Mouse (Mus musculus): Measurements from ENCODE around the gene Ostm1. TPM values are rescaled to one million over a fixed set of nuclear protein-coding genes. Genes with fewer than 3 reads are reported as not detected.

Ostm1 gene
- total RNA-seq (2021): 10 to 100 TPM; 53.0 to 54.7 TPM
- long read RNA-seq, experiment 1, transcript Ostm1-201 (6 exons, 3,006 nt): major isoform, 75 of 79 reads
- long read RNA-seq, experiment 1, partial matches to known transcripts: 0 of 79 reads
- long read RNA-seq, experiment 1, other reads (novel, unspliced or antisense): 3 of 79 reads
- long read RNA-seq, experiment 2, full-length matches to known transcripts: 86 of 92 reads
- long read RNA-seq, experiment 2, partial matches to known transcripts: 1 of 92 reads
- long read RNA-seq, experiment 2, other reads (novel, unspliced or antisense): 5 of 92 reads

DNA sequence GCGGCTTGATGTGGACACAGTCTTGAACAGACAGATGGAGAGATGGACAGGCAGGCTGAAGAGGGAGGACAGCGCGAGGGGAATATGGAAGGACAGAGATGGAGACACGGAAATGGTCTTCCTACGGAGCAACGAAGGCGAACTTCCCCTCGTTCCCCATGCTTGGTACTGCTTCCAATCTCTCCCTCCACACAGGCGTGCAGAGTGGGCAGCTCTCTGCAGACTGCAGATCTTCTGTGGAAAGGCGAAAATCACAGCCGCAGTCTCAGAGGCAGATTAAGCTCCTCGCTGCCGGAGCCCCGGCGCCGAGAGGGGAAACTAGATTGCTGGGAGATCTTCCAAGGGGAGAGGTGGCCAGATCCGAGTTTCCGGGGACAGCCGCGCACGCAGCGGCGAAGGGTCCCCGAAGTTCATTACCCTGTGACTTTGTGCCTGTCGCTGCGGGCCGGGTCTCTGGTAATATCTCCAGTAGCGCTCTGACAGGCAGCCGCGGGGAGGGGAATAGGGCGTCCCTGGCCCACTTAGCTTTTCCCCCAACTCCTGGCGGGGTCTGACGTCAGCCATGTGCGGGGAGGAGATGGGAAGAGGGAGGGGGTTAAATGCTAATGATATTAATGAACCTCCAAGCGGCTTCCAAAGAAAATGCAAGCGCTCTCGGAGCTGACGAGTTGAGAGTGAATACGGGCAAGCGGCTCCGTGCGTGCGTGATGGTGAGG is at the start of gene Ostm1, which contains the start of gene Nr2e1:
TSS of gene Ostm1 (plus strand) at position 666 of the 716 bp plus-strand sequence.
TSS of gene Nr2e1 (minus strand) at position 476 of the 716 bp plus-strand sequence.
- H3K27ac ChIP-seq: peak within 1 kb of the TSS; percentile 85

DNA sequence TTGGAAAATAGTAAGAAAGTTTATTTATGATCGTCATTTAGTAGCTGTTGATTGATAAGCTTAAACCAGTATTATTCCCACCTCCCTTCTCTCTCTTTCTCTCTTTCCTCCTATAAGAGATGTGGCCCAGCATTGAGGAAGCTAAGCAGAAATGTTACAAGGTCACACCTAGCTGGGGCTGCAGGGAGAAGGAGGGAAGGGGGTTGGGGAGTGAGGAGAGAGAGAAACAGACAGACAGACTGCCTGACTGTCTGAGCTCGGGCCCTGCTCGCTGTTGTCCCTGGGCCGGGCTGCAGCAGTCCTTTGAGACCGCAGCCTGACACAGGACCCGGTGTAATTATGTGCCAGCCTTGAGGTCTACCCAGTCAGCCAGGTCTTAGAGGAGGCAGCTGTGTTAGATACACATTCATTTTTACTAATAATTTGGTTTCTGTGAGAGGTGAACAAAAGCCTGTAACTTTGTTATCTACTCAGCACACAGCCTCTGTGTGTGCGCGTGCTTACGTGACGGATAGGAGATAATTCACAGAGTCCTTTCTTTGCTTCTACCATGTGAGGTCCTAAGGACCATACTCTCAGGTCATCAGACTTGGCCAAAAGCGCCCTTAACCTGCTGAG is 49.7 kb upstream of the Ostm1 start:
- H3K27ac ChIP-seq: no peak overlapping the region

More for the DNA sequence above, at the start of gene Ostm1, which contains the start of gene Nr2e1:
- TF ChIP-seq CTCF (conservative IDR thresholded peaks at IDR 0.05): peak; percentile 45
- peak within 1 kb of the TSS; percentile 55 for H3K4me3 ChIP-seq
- DNase-seq (ENCODE audit: low spot score in 2 of 2): peak; percentile 45 to 74

DNA sequence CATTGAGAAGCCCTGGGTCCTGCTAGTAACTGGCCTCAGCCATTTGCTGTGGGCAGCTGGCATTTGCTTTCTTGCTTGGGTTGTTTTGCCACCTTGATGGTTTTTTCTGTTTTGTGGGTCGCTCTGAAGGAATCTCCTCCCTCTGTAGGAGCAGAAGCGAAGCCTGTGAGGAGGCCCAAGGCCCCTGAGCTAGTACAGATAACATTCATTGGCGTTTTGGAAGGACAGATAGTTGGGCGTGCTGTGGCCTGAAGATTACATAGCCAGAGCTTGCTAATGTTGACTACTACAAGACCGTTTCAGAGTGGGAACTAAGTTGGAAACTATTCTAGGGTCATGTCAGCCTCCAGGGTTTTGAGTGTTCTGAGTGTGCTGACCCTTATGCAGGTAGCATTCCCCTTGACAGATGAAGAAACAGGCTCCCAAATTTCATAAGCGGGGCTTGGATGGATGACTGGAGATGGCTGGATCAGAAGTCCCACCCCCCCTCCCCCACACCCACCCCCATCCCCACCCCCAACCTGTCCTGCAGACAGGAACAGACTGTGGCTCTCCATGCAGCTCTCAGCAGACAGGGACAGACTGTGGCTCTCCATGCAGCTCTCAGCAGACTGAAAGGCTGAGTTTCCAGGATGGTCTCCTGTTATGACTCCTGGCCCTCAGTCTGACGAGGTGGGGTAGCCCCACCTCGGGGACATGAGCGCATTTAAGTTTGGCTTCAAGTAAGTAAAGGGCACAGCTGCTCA is 45.9 kb upstream of the Ostm1 start:
- no peak for TF ChIP-seq CTCF (conservative IDR thresholded peaks at IDR 0.05)

More for the DNA sequence above, 49.7 kb upstream of the Ostm1 start:
- no peak for DNase-seq (ENCODE audit: low spot score in 2 of 2)
- no peak for TF ChIP-seq CTCF (conservative IDR thresholded peaks at IDR 0.05)
- no peak overlapping the region for H3K4me3 ChIP-seq

DNA sequence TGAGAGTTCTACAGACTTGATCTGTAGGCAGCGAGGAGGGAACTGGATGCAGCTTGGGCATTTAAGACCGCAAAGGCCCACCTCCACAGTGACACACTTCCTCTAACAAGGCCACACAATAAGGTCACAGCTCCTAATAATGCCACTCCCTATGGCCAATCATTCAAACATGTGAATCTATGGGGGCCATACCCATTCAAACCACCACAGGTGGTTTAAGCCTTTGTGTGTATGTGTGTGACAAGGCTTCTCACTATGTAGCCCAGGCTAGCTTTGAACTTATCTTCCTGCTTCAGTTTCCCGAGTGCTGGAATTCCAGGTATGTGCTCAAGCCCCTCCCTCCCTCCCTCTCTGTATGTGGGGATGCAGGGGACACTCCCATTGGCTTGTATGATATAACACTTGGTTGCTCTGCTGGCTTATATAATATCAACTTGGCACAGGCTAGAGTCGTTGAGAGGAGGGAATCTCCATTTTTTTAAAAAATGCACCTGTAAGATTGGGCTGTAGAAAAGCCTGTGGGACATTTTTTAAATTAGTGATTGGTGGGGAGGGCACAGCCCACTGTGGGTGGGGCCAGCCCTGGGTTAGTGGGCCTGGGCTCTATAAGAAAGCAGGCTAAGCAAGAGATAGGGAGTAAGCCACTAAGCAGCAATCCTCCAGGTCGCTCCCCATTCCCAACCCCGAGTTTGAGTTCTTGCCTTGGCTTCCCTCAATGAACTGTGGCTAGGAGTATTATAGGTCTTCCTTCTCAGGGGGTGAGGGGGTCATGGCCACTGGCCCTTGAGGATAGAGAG is 37.7 kb upstream of the Ostm1 start:
- DNase-seq (ENCODE audit: low spot score in 2 of 2): no peak
- no peak overlapping the region for H3K27ac ChIP-seq
- H3K4me3 ChIP-seq: no peak overlapping the region
- no peak for TF ChIP-seq CTCF (conservative IDR thresholded peaks at IDR 0.05)

More for the DNA sequence above, 45.9 kb upstream of the Ostm1 start:
- Histone ChIP-seq H3K27ac (no peak overlapping the region), H3K4me3 (no peak overlapping the region)
- no peak for DNase-seq (ENCODE audit: low spot score in 2 of 2)

DNA sequence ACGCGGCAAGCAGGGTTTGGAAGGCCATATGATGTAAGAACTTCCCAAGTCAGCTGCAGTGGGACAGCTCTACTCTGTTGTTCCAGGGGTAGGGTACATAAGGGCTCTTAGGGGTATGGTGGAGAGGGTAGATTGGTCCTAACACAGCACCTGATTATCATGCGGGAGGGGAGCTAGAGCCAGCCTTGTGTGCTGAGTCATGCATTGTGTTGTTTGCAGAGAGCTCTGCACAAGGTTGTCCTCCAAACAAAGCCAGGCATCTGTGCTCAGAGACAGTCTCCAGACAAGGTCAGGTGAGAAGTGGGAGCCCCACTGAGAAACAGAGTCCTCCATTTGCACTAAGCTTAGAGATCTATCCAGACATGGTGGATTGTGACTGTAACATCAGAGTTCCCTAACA is 37.1 kb upstream of the Ostm1 start:
- DNase-seq (ENCODE audit: low spot score in 2 of 2): no peak
- no peak overlapping the region for H3K27ac ChIP-seq
- TF ChIP-seq CTCF (conservative IDR thresholded peaks at IDR 0.05): no peak
- no peak overlapping the region for H3K4me3 ChIP-seq

DNA sequence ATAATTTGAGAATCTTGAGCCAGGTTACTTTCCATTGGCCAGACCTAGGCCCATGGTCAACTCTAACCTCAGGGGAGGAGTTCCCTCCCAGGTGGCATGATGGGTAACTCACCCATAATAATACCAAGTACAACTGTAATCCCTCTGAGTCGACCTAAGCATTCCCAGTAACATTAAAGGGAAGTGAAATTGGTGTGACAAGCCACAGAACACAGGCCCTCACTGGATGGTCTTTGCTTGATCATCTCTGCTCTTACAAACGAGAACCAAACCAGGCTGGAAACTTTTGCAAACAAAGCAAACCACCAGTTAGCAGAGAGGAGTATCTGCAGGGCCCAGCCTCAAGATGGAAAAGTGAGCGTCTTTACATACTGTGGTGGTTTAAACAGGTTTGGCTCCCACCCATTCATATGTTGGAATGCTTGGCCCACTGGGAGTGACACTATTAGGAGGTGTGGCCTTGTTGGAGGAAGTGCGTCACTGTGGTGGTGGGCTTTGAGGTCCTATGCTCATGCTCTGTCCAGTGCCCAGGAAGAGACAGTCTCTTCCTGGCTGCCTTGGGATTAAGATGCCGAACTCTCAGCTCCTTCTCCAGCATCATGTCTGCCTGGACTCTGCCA is 23.9 kb upstream of the Ostm1 start:
- DNase-seq (ENCODE audit: low spot score in 2 of 2): no peak
- no peak for TF ChIP-seq CTCF (conservative IDR thresholded peaks at IDR 0.05)
- Histone ChIP-seq H3K27ac (no peak overlapping the region), H3K4me3 (no peak overlapping the region)

DNA sequence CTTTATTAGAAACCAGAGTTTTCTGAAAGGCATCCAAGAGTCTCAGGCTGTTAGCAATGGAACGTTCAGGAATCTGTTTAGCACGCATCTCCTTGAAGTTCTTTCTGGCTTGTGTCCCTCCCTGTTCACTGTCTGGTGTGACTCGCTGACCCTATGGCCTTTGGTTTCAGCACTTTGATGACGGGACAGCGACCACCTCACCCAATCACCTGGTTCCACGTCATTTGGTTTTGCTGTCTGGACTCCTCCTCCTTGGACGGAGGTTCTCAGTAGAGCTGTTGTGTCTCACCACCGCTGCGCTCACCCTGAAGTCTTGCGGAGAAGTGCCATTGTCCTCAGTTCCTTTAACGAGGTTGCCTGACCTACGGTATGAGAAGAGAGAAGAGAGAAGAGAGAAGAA is 21.4 kb upstream of the Ostm1 start:
- no peak overlapping the region for H3K27ac ChIP-seq
- TF ChIP-seq CTCF (conservative IDR thresholded peaks at IDR 0.05): no peak
- no peak overlapping the region for H3K4me3 ChIP-seq
- no peak for DNase-seq (ENCODE audit: low spot score in 2 of 2)

DNA sequence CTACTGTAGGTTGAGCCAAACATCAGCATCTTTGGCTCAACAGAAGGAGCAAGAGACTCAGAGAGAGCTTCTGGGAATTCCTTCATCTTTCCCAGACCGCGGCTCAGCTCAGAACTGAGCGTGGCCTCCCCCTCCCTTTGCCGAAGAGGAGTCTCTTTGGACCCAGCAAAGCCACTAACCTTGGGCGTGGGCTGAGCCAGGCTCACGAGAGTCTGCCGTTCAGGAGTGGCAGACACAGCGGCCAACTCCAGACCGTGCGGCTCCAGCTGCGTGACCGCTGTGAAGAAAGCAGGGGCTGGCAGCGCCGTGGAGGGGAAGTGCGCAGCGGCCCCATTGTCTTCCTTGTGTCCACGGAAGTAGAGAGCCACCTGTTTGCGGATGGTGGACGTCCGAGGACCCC is 11.1 kb upstream of the Ostm1 start:
- DNase-seq (ENCODE audit: low spot score in 2 of 2): no peak
- no peak overlapping the region; the same call in 1 of the 2 replicates for H3K4me3 ChIP-seq
- no peak overlapping the region for H3K27ac ChIP-seq
- TF ChIP-seq CTCF (conservative IDR thresholded peaks at IDR 0.05): no peak

DNA sequence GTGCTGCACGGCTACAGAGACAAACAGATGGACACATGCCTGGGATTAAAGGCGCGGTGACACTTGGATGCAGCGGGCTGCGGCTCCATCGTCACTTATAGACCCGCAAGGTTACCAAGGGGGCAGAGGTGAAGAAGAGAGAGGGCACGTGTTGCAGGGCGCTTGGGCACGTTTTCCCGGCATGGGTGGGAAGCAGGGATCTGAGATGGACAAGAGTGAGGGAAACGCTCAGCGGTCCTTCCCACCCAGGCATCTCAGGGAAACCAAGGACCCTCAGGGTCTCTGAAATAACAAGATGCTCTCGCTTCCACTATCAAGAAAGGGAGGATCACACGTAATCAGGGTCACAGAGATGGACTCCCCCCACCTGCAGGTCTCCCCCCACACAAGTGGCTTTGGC is 10.7 kb upstream of the Ostm1 start:
- DNase-seq (ENCODE audit: low spot score in 2 of 2): no peak
- Histone ChIP-seq H3K4me3 (no peak overlapping the region), H3K27ac (no peak overlapping the region)
- TF ChIP-seq CTCF (conservative IDR thresholded peaks at IDR 0.05): no peak

DNA sequence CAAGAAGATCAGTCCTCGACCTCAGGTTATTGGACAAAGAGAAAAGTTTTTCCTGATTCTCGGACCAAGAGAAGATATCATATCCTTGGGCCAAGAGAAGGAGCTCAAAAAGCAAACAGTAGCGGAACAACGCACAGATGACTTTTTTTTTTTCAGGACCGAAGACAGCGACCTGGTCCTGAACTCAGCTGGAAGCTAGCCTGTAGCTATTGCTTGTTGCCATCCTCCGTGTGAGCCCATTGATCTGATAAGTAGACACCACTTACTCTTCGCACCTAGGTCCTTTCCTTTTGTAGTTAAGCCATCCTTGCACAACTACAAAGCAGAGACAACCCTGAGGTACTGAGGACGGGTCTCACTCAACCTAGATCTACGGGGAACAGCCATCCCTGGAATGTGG is 9.0 kb upstream of the Ostm1 start:
- no peak for DNase-seq (ENCODE audit: low spot score in 2 of 2)
- Histone ChIP-seq H3K4me3 (no peak overlapping the region), H3K27ac (no peak overlapping the region)
- TF ChIP-seq CTCF (conservative IDR thresholded peaks at IDR 0.05): no peak

DNA sequence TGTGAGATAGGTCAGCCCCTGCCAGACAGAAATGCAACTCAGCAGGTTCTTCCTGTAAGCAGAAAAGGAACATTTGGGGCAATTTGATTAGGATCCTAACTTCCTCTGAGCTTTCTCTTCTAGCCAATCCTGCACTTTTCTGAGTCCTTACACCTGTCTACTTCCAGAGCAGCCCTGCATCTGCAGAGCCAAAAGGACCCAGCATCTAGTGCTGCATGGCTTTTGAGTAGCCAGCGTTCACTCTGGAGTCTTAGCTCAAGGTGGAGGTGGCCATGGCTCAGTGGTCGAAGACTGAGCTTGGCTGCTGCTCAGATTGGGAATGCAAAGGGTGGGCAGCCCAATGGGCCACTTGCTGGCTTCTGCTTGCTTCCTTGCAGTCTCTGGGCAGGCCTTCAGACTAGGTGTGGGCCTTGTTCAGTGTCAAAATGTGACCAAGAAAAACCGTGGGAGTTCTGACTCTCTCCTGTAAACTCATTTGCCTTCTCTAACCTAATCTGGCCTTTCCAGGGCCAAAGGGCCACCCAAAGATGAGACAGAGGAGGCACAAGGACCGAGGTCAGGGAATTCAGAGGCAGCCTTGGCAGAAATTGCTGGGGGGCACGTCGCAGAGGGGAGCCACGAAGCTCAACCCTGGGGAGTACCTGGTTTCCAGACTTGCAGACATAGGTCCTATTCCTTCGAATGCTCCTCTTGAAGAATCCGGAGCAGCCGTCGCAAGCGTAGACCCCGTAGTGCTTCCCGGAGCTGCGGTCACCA is 5.9 kb upstream of the Ostm1 start:
- DNase-seq (ENCODE audit: low spot score in 2 of 2): no peak
- Histone ChIP-seq H3K4me3 (no peak overlapping the region), H3K27ac (peak overlapping the region; percentile 56)
- TF ChIP-seq CTCF (conservative IDR thresholded peaks at IDR 0.05): no peak

Data from layer of hippocampus, adult 2 months (tissue).